Mouse (Mus musculus): ENCODE data around the gene Ccl3.

DNA sequence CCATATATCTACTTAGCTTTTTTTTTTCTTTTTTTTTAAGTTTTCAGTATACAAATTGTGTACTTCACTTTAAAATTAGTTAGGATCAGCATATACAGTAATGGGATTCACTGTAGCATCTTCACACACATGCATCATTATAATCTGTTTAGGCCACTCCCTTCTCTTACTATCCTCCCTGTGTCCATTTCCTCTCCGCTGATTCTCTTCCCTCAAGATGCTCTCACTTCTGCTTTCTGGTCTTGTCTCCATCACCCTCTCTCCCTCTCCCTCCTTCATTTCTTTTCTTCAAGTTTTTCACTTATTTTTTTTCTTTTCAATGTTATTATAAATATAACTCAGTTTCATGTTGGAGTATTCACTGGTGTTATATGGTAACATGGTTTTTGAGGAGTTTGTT, 30.1 kb downstream of the Ccl3 start:
- TF ChIP-seq POLR2A (IDR thresholded peaks at IDR 0.05; ENCODE audit: insufficient read depth, low read depth, low read length) = no peak
- no peak for TF ChIP-seq CTCF (IDR thresholded peaks at IDR 0.05)

All from heart, adult 2 months (tissue).